8 mouse cellular contexts compared by ENCODE assay signal in genomic region chr1:125519107-125519611, GRCm38 (mm10). TPM values are rescaled to one million over a fixed set of nuclear protein-coding genes. Genes with fewer than 3 reads are reported as not detected.
A peak's percentile ranks its signal among the peaks of the same experiment; 100 is the strongest.
DNase-seq lines count a peak whose midpoint lies in the region; ATAC-seq and TF ChIP-seq lines count a peak whose summit lies in the region.

No protein-coding gene starts in this region.

- TF ChIP-seq POLR2A in cerebellum, adult 2 months (IDR thresholded peaks at IDR 0.05; ENCODE audit: borderline replicate concordance, insufficient read depth, low read length): no peak
- no peak for TF ChIP-seq POLR2A in MEL (IDR thresholded peaks at IDR 0.05; ENCODE audit: control insufficient read depth in 1 of 2, insufficient read depth in 1 of 2, low read depth in 1 of 2, low read length in 2 of 2, poor library complexity in 1 of 2)

- H3K9ac ChIP-seq in MEL (ENCODE audit: control insufficient read depth, low read depth, low read length, poor library complexity, severe bottlenecking): no peak overlapping the region
- H3K9ac ChIP-seq in heart, embryonic 16.5 days (ENCODE audit: low read length): no peak overlapping the region
- no peak overlapping the region for H3K9ac ChIP-seq in liver, embryonic 12.5 days

- TF ChIP-seq EP300 in MEL (IDR thresholded peaks at IDR 0.05; ENCODE audit: low read depth in 1 of 2, low read length in 2 of 2): no peak

- ATAC-seq in heart, embryonic 16.5 days (replicated peaks; ENCODE audit: extremely low read depth, insufficient read depth, low FRiP score): peak; percentile 75
- peak; percentile 78 for ATAC-seq in liver, embryonic 12.5 days

- no peak overlapping the region for H3K4me3 ChIP-seq in cerebellum, adult 2 months (replicated peaks; ENCODE audit: insufficient read depth, low read depth, low read length)
- no peak overlapping the region for H3K4me3 ChIP-seq in MEL (ENCODE audit: control insufficient read depth in 1 of 2, insufficient read depth in 1 of 2, low read depth in 2 of 2, low read length in 2 of 2)
- no peak overlapping the region for H3K4me3 ChIP-seq in heart, embryonic 16.5 days (ENCODE audit: low read length)
- H3K4me3 ChIP-seq in liver, embryonic 12.5 days: no peak overlapping the region

- no peaks in the 10 kb centered on the region for H3K4me1 ChIP-seq in cerebellum, adult 2 months (ENCODE audit: control insufficient read depth, insufficient read depth, low read length)
- no peaks in the 10 kb centered on the region for H3K4me1 ChIP-seq in MEL (ENCODE audit: control insufficient read depth in 1 of 2, insufficient read depth in 2 of 2, low read length in 2 of 2)
- 0 out of 2 replicates have a peak, but pooled peaks cover 3% of the 10 kb centered on the region for H3K4me1 ChIP-seq in heart, embryonic 16.5 days (ENCODE audit: control insufficient read depth, insufficient read depth, low read length)
- no peaks in the 10 kb centered on the region for H3K4me1 ChIP-seq in liver, embryonic 12.5 days

- WGBS in cerebellum, adult 2 months: 56% methylated on average over 5 of the region's 5 CpGs
- WGBS in heart, embryonic 16.5 days: 44% methylated on average over 5 of the region's 5 CpGs
- 31% methylated on average over 5 of the region's 5 CpGs for WGBS in liver, embryonic 12.5 days (ENCODE audit: insufficient replicate concordance)

- DNase-seq in cerebellum, adult 2 months: peak in 1 of 2 experiments; percentile 1
- no peak for DNase-seq in cerebellum, postnatal 25 days
- peak; percentile 20 for DNase-seq in MEL (ENCODE audit: low read depth, low spot score)
- DNase-seq in spleen, postnatal 36 days (ENCODE audit: low spot score in 2 of 2): peak; percentile 19 to 26
- DNase-seq in frontal cortex, postnatal 25 days (ENCODE audit: low spot score in 2 of 2): no peak
- DNase-seq in Muller cell, postnatal 12 days (ENCODE audit: inconsistent ontology term): no peak

- H3K36me3 ChIP-seq in MEL (ENCODE audit: control insufficient read depth in 1 of 2, insufficient read depth in 2 of 2, low read length in 2 of 2): no peaks in the 10 kb centered on the region
- no peaks in the 10 kb centered on the region for H3K36me3 ChIP-seq in heart, embryonic 16.5 days (ENCODE audit: control insufficient read depth, insufficient read depth)
- H3K36me3 ChIP-seq in liver, embryonic 12.5 days: no peaks in the 10 kb centered on the region

- 0 out of 2 replicates have a peak, but pooled peaks have one; percentile 17 for TF ChIP-seq CTCF in cerebellum, adult 2 months (IDR thresholded peaks at IDR 0.05; ENCODE audit: borderline replicate concordance, insufficient read depth, low read depth, low read length)
- TF ChIP-seq CTCF in MEL (IDR thresholded peaks at IDR 0.05 in 2 of 3, conservative IDR thresholded peaks at IDR 0.05 in 1 of 3; ENCODE audit: control insufficient read depth in 1 of 3, insufficient read depth in 1 of 3, low read depth in 2 of 3, low read length in 3 of 3, poor library complexity in 1 of 3, severe bottlenecking in 1 of 3): peak; percentile 33 to 56 (median 56)

- H3K9me3 ChIP-seq in MEL (replicated peaks; ENCODE audit: insufficient read depth, low read length): no peaks in the 10 kb centered on the region
- H3K9me3 ChIP-seq in heart, embryonic 16.5 days (replicated peaks; ENCODE audit: control insufficient read depth, low read length): no peaks in the 10 kb centered on the region
- H3K9me3 ChIP-seq in liver, embryonic 12.5 days (replicated peaks): no peaks in the 10 kb centered on the region

- peak; percentile 50 for TF ChIP-seq RAD21 in MEL (IDR thresholded peaks at IDR 0.05; ENCODE audit: low read depth, low read length)

- no peak overlapping the region for H3K4me2 ChIP-seq in heart, embryonic 16.5 days (ENCODE audit: low read depth, low read length)
- H3K4me2 ChIP-seq in liver, embryonic 12.5 days: no peak overlapping the region

- no peaks in the 10 kb centered on the region for H3K27me3 ChIP-seq in cerebellum, adult 2 months (ENCODE audit: control insufficient read depth, insufficient read depth, low read length)
- H3K27me3 ChIP-seq in MEL (ENCODE audit: control insufficient read depth in 1 of 2, insufficient read depth in 2 of 2, low read length in 2 of 2): no peaks in the 10 kb centered on the region
- no peaks in the 10 kb centered on the region for H3K27me3 ChIP-seq in heart, embryonic 16.5 days (ENCODE audit: control insufficient read depth, insufficient read depth, low read length)
- no peaks in the 10 kb centered on the region for H3K27me3 ChIP-seq in liver, embryonic 12.5 days (replicated peaks)

- H3K79me2 ChIP-seq in MEL (ENCODE audit: control insufficient read depth, insufficient read depth, low read length, poor library complexity): no peaks in the 10 kb centered on the region

- no peak overlapping the region for H3K27ac ChIP-seq in cerebellum, adult 2 months (ENCODE audit: insufficient read depth, low read length)
- H3K27ac ChIP-seq in MEL (ENCODE audit: control insufficient read depth, low read depth, low read length): no peak overlapping the region
- H3K27ac ChIP-seq in heart, embryonic 16.5 days (ENCODE audit: low read length): no peak overlapping the region
- H3K27ac ChIP-seq in liver, embryonic 12.5 days: no peak overlapping the region

TF ChIP-seq in MEL, 35 proteins besides CTCF, POLR2A, EP300 and RAD21:
- TF ChIP-seq E2F4 (IDR thresholded peaks at IDR 0.05; ENCODE audit: borderline replicate concordance, low read depth, low read length) (no peak), GATA1 (IDR thresholded peaks at IDR 0.05; ENCODE audit: low read depth, low read length) (no peak), SMC3 (IDR thresholded peaks at IDR 0.05; ENCODE audit: low read depth, low read length) (peak; percentile 52)

RNA-seq across cellular contexts. Expression of gene Slc35f5, which starts 41.2 kb away (rescaled TPM):
- polyA plus RNA-seq in cerebellum, adult 2 months (2012; rRNA removed): 17.3 and 18.9 TPM in 2 replicates
- 5.8 and 5.9 TPM in 2 replicates for total RNA-seq in MEL (2012; rRNA removed)
- polyA plus RNA-seq in MEL (2012; ENCODE audit: insufficient read depth in 1 of 2, insufficient read length in 2 of 2, low read depth in 1 of 2, low replicate concordance in 2 of 2, missing spikeins in 1 of 2): 1 to 10 TPM in 1 of 2 experiments, not detected in 1; 7.0 TPM
- polyA plus RNA-seq in heart, embryonic 16.5 days (2015; fragmentation: Nextera tagmentation; extraction: Ambion mirVana): 93.2 and 97.2 TPM in 2 replicates
- 20.7 and 22.0 TPM in 2 replicates for polyA plus RNA-seq in liver, embryonic 12.5 days (2016; fragmentation: Nextera tagmentation; extraction: Ambion mirVana)

Comparison
In these comparisons a context has a peak if more than half of its experiments do, and no peak if none do; other contexts are left out.
1. DNase-seq: peak in MEL (single experiment) and spleen, postnatal 36 days (2 of 2); none in cerebellum, postnatal 25 days (0 of 2), frontal cortex, postnatal 25 days (0 of 2) and Muller cell, postnatal 12 days (single experiment).